Mouse (Mus musculus) bone marrow macrophage, adult 2 months (primary cell): ENCODE measurements around the gene Olfr430.

ENCODE experiments used
- CTCF ChIP-seq: IDR thresholded peaks from 2 replicates; pipeline ENCODE4 v1.5.1; 2012; ENCODE audit warnings: low read depth, mild to moderate bottlenecking, low read length, moderate library complexity
- POLR2A ChIP-seq: IDR thresholded peaks from 2 replicates; pipeline ENCODE4 v1.6.1; 2012; ENCODE audit warnings: mild to moderate bottlenecking, low read depth, low read length, borderline replicate concordance

- TF ChIP-seq POLR2A (no peak), CTCF (no peak)
Observed at GRCm38 (mm10) chr1:174084031-174084430, 17.6 kb downstream of the Olfr430 start, which contains the start of gene Olfr429.
